Mouse (Mus musculus): ENCODE results near the gene Ezh2.

Ezh2 gene

GRCm38 (mm10) chr6:47552280-47552679, 42.9 kb downstream of the Ezh2 start:
- DNase-seq (ENCODE audit: low spot score in 2 of 2) = no peak

- no peak for DNase-seq (ENCODE audit: low spot score in 2 of 2)
Observed at GRCm38 (mm10) chr6:47535333-47535732, 59.8 kb downstream of the Ezh2 start.

DNA sequence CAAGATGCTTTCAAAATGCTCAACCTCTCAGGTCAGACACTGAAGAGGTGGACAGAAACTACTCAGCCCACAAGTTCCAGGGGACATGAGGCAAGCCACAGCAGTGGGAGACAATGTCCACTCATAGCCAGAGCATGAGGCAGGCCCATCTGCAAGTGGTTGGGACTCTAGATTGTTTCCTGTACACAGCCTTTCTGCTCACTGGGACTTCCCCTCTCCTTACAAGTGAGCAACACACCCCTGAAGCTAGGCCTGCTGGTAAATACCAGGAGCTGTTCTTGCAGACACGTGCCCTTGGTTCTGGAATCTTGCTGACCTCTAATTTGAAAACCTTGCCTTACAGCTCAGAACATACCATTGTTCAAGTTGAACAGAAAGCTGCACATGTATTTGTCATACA, 62.6 kb downstream of the Ezh2 start:
- no peak for DNase-seq (ENCODE audit: low spot score in 2 of 2)

GRCm38 (mm10) chr6:47527655-47528054, 67.5 kb downstream of the Ezh2 start:
- no peak for DNase-seq (ENCODE audit: low spot score in 2 of 2)

DNA sequence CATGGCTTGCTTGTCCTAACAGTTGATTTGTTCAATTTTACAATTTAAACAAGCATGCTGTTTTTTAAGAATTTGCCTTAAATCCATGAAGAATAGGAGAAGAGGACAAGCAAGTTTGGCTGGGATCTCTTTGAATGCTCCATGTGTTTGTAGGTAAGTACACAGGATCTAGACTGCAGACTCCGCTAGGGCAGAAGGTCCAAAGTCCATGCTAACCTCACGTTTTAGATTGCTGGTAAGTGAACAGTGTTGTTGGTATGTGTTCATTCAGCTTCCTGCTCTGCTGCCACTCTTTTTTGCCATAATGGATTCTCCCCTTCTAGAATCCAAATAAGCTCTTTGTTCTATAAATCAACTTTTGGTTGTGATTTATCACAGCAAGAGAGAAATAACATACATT, 68.0 kb downstream of the Ezh2 start:
- no peak for DNase-seq (ENCODE audit: low spot score in 2 of 2)

- DNase-seq (ENCODE audit: low spot score in 2 of 2) = no peak
Observed at GRCm38 (mm10) chr6:47526446-47526845, 68.7 kb downstream of the Ezh2 start.

DNA sequence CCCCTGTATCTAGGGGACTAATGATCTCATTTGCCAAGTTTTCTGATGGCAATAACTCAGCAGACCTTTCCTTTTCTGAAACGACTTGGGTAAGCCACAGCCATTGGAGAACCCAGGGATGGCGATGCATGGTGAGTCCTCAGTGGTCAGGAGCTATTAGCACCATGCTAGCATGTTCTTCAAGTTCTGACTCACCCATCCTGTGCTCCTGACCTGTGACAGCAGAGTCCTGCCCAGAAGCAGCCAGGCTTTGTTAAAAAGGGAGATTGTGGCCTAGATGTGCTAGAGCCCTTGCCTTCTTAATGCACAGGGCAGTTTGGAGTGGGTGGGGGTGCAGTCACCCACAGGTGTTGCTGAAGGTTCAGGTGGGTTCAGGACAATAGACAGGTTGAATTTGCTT, 70.1 kb downstream of the Ezh2 start:
- no peak for DNase-seq (ENCODE audit: low spot score in 2 of 2)

GRCm38 (mm10) chr6:47522431-47522830, 72.7 kb downstream of the Ezh2 start:
- no peak for DNase-seq (ENCODE audit: low spot score in 2 of 2)

DNA sequence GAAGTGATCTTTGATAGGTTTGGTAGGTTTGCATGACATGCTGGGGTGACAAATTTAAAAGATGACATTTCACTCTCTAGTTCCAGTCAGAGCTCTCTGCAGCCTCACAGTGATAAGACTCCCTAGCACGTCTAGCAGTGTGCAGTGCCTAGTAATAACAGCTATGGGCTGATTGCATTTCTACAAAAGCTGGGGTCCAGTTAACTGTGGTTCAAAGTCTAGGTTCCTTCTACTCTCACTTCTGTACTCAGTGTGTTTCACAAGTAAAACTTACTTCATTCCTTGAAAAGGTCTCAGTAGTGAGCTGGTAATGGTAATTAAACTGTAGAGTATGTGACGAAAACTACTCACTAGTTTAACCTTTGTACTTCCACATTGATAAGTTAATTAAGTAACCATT, 75.1 kb downstream of the Ezh2 start:
- no peak for DNase-seq (ENCODE audit: low spot score in 2 of 2)

DNA sequence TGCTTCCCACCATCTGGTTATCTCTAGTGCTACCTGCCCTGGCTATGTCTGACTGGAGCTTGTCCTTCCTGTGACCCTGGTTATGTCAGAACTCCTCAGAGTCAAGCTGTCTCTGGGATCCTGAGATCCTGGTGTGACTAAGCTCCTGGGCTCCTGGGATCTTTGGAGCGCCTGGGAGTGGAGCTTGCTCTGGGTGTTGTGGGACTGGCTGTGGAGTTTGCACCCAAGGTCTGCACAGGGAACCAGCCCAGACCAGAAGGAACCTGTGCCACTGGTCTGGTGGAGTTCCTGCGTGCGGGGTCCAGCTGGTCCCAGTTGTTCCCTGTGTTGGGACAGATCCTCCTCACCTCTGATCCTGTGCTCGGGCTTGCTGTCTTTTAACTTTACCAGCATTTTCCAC, 100.6 kb downstream of the Ezh2 start:
- DNase-seq (ENCODE audit: low spot score in 2 of 2) = no peak

- no peak for DNase-seq (ENCODE audit: low spot score in 2 of 2)
Observed at GRCm38 (mm10) chr6:47482027-47482426, 113.1 kb downstream of the Ezh2 start.

Measured in spleen, postnatal 36 days (tissue).